Mouse (Mus musculus) embryonic facial prominence, embryonic 14.5 days (tissue): ENCODE data around the gene Clic5. TPM values are rescaled to one million over a fixed set of nuclear protein-coding genes. Genes with fewer than 3 reads are reported as not detected.

Source experiments
- ATAC-seq: fragments of 200-750 bp; cut with Nextera tagmentation; 2 replicates; pipeline ENCODE4 v1.8.0; 2017; ENCODE audit warnings: low read depth, moderate number of reproducible peaks, moderate TSS enrichment
- DNase-seq: peaks from one replicate; pipeline ENCODE4 v3.0.0-alpha.2; 2015; ENCODE audit warnings: low spot score
- H3K27ac ChIP-seq: fragments of 300-500 bp; sonication (generic); replicated peaks from 2 replicates; pipeline ENCODE4 v1.5.1; 2014; ENCODE audit warnings: low read depth, mild to moderate bottlenecking, low read length, moderate library complexity
- H3K27me3 ChIP-seq: fragments of 300-500 bp; sonication (generic); replicated peaks from 2 replicates; pipeline ENCODE4 v1.6.1; 2014; ENCODE audit warnings: low read length; ENCODE audit not compliant: control insufficient read depth, insufficient read depth
- H3K36me3 ChIP-seq: fragments of 300-500 bp; sonication (generic); 2 replicates; pipeline ENCODE4 v1.6.1; 2014; ENCODE audit warnings: low read length, mixed read lengths; ENCODE audit not compliant: control insufficient read depth, insufficient read depth
- H3K4me1 ChIP-seq: fragments of 300-500 bp; sonication (generic); 2 replicates; pipeline ENCODE4 v1.6.1; 2014; ENCODE audit warnings: antibody characterized with exemption, low read length; ENCODE audit not compliant: control insufficient read depth, insufficient read depth
- H3K4me2 ChIP-seq: fragments of 300-500 bp; sonication (generic); 2 replicates; pipeline ENCODE4 v1.6.1; 2014; ENCODE audit warnings: low read depth, mild to moderate bottlenecking, low read length, moderate library complexity, mixed read lengths
- H3K4me3 ChIP-seq: fragments of 300-500 bp; sonication (generic); 2 replicates; pipeline ENCODE4 v1.5.1; 2014; ENCODE audit warnings: low read depth, mild to moderate bottlenecking, low read length
- H3K9ac ChIP-seq: fragments of 300-500 bp; sonication (generic); 2 replicates; pipeline ENCODE4 v1.6.1; 2014; ENCODE audit warnings: low read depth, mild to moderate bottlenecking, low read length, moderate library complexity, mixed read lengths
- H3K9me3 ChIP-seq: fragments of 300-500 bp; sonication (generic); 2 replicates; pipeline ENCODE4 v1.6.1; 2016; ENCODE audit warnings: low read length; ENCODE audit not compliant: control insufficient read depth
- WGBS: fragments of 180-500 bp; shearing (Covaris S2); extraction: QIAGEN DNeasy Blood & Tissue Kit; methylation state at CpG from one replicate; pipeline ENCODE4 v1.1.7; 2014; 5-methylcytosine and 5-hydroxymethylcytosine counted together
- polyA plus RNA-seq: library from polyadenylated mRNA; unstranded; fragments of >200 nt; fragmentation: Nextera tagmentation; extraction: Ambion mirVana; gene quantifications from 2 replicates; pipeline ENCODE4 v1.2.1, GENCODE M21; 2014

The Clic5 gene
- polyA plus RNA-seq, 1 experiment from 2014 or later, result 0.57 TPM

DNA sequence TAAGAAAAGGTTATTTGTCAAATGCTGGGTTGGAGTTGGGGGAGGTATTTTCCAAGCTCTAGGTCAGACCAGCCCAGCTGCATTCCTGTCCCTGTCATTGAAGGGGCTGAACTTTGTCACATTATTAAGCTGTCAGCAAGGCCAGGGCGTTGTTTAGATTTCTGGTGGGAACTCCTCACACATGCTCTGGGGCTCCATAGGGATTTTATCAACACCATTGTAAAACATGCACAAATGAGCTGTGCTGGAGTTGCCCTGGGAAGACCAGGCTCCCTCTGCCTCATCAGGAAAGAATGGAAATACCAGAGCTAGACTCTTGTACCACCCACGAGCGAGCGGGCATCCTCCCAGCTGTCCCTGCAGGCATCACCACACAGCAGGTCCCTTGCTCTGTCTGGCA, 112.3 kb downstream of the Clic5 start:
- no peaks in the 10 kb centered on the region for H3K9me3 ChIP-seq
- H3K27me3 ChIP-seq, result no peaks in the 10 kb centered on the region
- WGBS, result 21% methylated on average over 4 of the region's 4 CpGs
- no peak overlapping the region for H3K4me2 ChIP-seq
- DNase-seq, result peak; percentile 77
- ATAC-seq, result peak; percentile 63; the same call in 1 of the 2 replicates
- H3K27ac ChIP-seq, result peak overlapping the region; percentile 30
- H3K36me3 ChIP-seq, result no peaks in the 10 kb centered on the region
- H3K4me1 ChIP-seq, result peaks cover 16% of the 10 kb centered on the region
- no peak overlapping the region for H3K9ac ChIP-seq
- H3K4me3 ChIP-seq, result no peak overlapping the region

- Histone ChIP-seq H3K4me2 (no peak overlapping the region), H3K9me3 (no peaks in the 10 kb centered on the region), H3K4me1 (peaks cover 16% of the 10 kb centered on the region), H3K4me3 (no peak overlapping the region), H3K9ac (no peak overlapping the region), H3K27me3 (no peaks in the 10 kb centered on the region), H3K36me3 (no peaks in the 10 kb centered on the region), H3K27ac (peak overlapping the region; percentile 30; the same call in 1 of the 2 replicates)
- ATAC-seq (no peak), DNase-seq (no peak)
- 76% methylated on average over 17 of the region's 17 CpGs for WGBS
These were observed 112.9 kb downstream of the Clic5 start for GRCm38 (mm10) chr17:44301224-44301811.

DNA sequence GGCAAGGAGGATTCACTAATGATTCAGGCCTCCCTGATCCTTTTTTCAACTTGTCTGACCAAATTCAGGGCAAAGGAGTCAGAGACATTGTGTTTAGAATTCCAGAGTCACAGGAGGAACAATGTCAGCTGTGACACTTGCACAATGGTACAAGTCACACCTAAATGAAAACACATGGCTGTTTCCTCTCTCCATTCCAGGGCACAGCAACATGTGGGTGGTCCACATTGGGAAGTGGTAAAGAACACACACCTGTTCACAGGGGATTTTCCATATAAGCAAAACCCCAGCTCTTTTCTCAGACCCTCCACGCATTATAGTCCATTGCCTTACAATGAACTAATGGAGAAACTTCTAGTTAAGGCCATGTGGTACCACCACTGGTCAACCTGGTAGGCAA, 115.7 kb downstream of the Clic5 start:
- Histone ChIP-seq H3K4me1 (peaks cover 16% of the 10 kb centered on the region), H3K9ac (no peak overlapping the region), H3K4me2 (no peak overlapping the region), H3K27me3 (no peaks in the 10 kb centered on the region), H3K36me3 (no peaks in the 10 kb centered on the region), H3K9me3 (no peaks in the 10 kb centered on the region), H3K27ac (no peak overlapping the region), H3K4me3 (no peak overlapping the region)
- DNase-seq (no peak), ATAC-seq (no peak)
- WGBS, result 69% methylated on average over 1 of the region's 1 CpGs

- Histone ChIP-seq H3K36me3 (no peaks in the 10 kb centered on the region), H3K9me3 (no peaks in the 10 kb centered on the region), H3K4me2 (no peak overlapping the region), H3K27ac (peak overlapping the region; percentile 69), H3K4me1 (peaks cover 11% of the 10 kb centered on the region), H3K9ac (no peak overlapping the region), H3K27me3 (no peaks in the 10 kb centered on the region), H3K4me3 (no peak overlapping the region)
- ATAC-seq (peak; percentile 33; the same call in 1 of the 2 replicates), DNase-seq (peak; percentile 79)
- WGBS, result 40% methylated on average over 10 of the region's 10 CpGs
These were observed 121.7 kb downstream of the Clic5 start for GRCm38 (mm10) chr17:44309914-44310622.

- 79% methylated on average over 10 of the region's 10 CpGs for WGBS
- no peaks in the 10 kb centered on the region for H3K36me3 ChIP-seq
- no peak overlapping the region for H3K4me3 ChIP-seq
- ATAC-seq (no peak), DNase-seq (no peak)
- no peak overlapping the region for H3K27ac ChIP-seq
- no peaks in the 10 kb centered on the region for H3K9me3 ChIP-seq
- 0 out of 2 replicates have a peak, but pooled peaks cover 8% of the 10 kb centered on the region for H3K4me1 ChIP-seq
- H3K9ac ChIP-seq, result no peak overlapping the region
- H3K4me2 ChIP-seq, result no peak overlapping the region
- no peaks in the 10 kb centered on the region for H3K27me3 ChIP-seq
These were observed 136.9 kb downstream of the Clic5 start for GRCm38 (mm10) chr17:44325314-44325713.

DNA sequence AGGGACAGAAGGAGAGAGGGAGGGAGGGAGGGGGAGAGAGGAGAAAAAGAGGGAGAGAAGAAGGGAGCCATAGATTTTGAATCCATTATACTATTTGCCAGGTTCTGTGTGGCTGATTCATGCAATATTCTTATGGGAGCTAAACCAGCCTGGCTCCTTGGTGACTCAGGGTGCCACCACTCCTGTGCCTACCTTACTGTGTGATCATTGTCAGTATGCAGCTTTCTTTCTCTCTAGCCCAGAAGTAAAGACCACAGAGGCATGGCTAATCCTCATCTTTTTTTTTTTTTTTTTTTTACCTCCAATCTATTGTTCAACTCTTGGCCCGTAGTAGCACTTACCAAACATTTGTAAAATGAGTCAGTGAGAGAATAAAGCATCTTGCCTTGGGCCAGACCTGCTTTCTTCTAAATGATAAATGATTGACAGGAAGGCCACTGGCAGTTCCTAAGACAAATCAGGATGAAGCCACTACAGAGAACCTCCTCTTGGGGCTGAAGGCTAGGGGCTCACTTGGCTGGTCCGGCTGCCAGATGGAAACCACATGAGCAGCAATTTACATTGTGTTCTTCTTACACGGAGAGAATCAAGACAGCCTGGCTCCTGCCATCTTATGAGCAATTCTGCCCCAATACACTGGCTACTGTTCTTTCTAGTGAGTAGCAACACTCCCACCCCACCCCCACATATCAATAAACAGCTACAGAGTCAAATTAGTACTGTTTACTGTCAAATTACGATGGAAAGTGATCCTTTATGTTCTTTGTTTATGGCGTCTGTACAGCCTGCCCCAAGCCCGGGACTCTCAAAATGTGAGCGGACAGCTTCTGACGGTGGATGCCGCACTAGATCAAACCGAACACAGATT, 139.1 kb downstream of the Clic5 start:
- ATAC-seq (peak; percentile 83), DNase-seq (peak; percentile 78)
- Histone ChIP-seq H3K36me3 (no peaks in the 10 kb centered on the region), H3K4me3 (0 out of 2 replicates have a peak overlapping the region, but pooled peaks have one; percentile 3), H3K27me3 (no peaks in the 10 kb centered on the region), H3K27ac (peak overlapping the region; percentile 59), H3K4me1 (0 out of 2 replicates have a peak, but pooled peaks cover 8% of the 10 kb centered on the region), H3K9me3 (no peaks in the 10 kb centered on the region), H3K4me2 (peak overlapping the region; percentile 31), H3K9ac (no peak overlapping the region)
- 18% methylated on average over 10 of the region's 10 CpGs for WGBS

DNA sequence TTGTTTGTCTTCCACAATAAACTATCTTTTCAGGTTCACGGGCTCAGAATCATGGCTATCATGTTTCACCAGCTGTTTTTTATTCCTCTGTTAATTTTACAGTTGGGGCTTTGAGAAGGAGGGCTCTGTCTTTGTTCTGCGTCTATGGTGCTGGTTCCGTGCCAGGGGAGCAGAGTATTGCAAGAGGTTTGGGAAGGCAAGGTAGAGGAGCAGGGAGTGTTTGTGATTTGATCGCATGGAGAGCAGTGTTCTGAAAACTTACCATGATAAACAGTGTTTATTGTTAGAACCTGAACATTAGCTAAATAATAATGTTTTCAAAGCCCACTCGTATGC, 139.7 kb downstream of the Clic5 start:
- H3K4me1 ChIP-seq, result 0 out of 2 replicates have a peak, but pooled peaks cover 8% of the 10 kb centered on the region
- H3K27ac ChIP-seq, result peak overlapping the region; percentile 59; the same call in 1 of the 2 replicates
- H3K36me3 ChIP-seq, result no peaks in the 10 kb centered on the region
- peak; percentile 73 for ATAC-seq
- H3K27me3 ChIP-seq, result no peaks in the 10 kb centered on the region
- H3K4me2 ChIP-seq, result peak overlapping the region; percentile 31
- WGBS, result 29% methylated on average over 5 of the region's 5 CpGs
- no peaks in the 10 kb centered on the region for H3K9me3 ChIP-seq
- 0 out of 2 replicates have a peak overlapping the region, but pooled peaks have one; percentile 3 for H3K4me3 ChIP-seq
- H3K9ac ChIP-seq, result no peak overlapping the region
- peak; percentile 78 for DNase-seq
